Mouse (Mus musculus) midbrain, embryonic 14.5 days (tissue): ENCODE measurements around the gene Cryl1. TPM values are rescaled to one million over a fixed set of nuclear protein-coding genes. Genes with fewer than 3 reads are reported as not detected.

Experiments
- ATAC-seq: fragments of 200-750 bp; cut with Nextera tagmentation; 2 replicates; pipeline ENCODE4 v1.8.0; 2017; ENCODE audit warnings: moderate number of reproducible peaks, moderate library complexity; ENCODE audit not compliant: low FRiP score, low TSS enrichment
- DNase-seq: peaks from one replicate; pipeline ENCODE4 v3.0.0-alpha.2; 2015
- H3K27ac ChIP-seq: fragments of 300-500 bp; sonication (generic); replicated peaks from 2 replicates; pipeline ENCODE4 v1.5.1; 2014; ENCODE audit warnings: mild to moderate bottlenecking, low read depth, low read length, moderate library complexity
- H3K27me3 ChIP-seq: fragments of 300-500 bp; sonication (generic); 2 replicates; pipeline ENCODE4 v1.6.1; 2014; ENCODE audit warnings: low read length, control low read depth, mixed read lengths; ENCODE audit not compliant: control insufficient read depth, insufficient read depth
- H3K36me3 ChIP-seq: fragments of 300-500 bp; sonication (generic); 2 replicates; pipeline ENCODE4 v1.6.1; 2014; ENCODE audit warnings: low read length, control low read depth; ENCODE audit not compliant: control insufficient read depth, insufficient read depth
- H3K4me1 ChIP-seq: fragments of 300-500 bp; sonication (generic); 2 replicates; pipeline ENCODE4 v1.6.1; 2014; ENCODE audit warnings: mild to moderate bottlenecking, antibody characterized with exemption, low read length, control low read depth; ENCODE audit not compliant: control insufficient read depth, insufficient read depth
- H3K4me2 ChIP-seq: fragments of 300-500 bp; sonication (generic); 2 replicates; pipeline ENCODE4 v1.6.1; 2014; ENCODE audit warnings: mild to moderate bottlenecking, low read length, moderate library complexity
- H3K4me3 ChIP-seq: fragments of 300-500 bp; sonication (generic); replicated peaks from 2 replicates; pipeline ENCODE4 v1.5.1; 2014; ENCODE audit warnings: low read depth, low read length
- H3K9ac ChIP-seq: fragments of 300-500 bp; sonication (generic); replicated peaks from 2 replicates; pipeline ENCODE4 v1.6.1; 2014; ENCODE audit warnings: mild to moderate bottlenecking, low read length, moderate library complexity
- H3K9me3 ChIP-seq: fragments of 300-500 bp; sonication (generic); 2 replicates; pipeline ENCODE4 v1.6.1; 2016; ENCODE audit warnings: low read length, control low read depth, mixed read lengths; ENCODE audit not compliant: control insufficient read depth
- WGBS: fragments of 180-500 bp; shearing (Covaris S2); extraction: QIAGEN DNeasy Blood & Tissue Kit; methylation state at CpG from one replicate; pipeline ENCODE4 v1.1.7; 2014; 5-methylcytosine and 5-hydroxymethylcytosine counted together
- polyA plus RNA-seq: library from polyadenylated mRNA; unstranded; fragments of >200 nt; fragmentation: Nextera tagmentation; extraction: Ambion mirVana; gene quantifications from 2 replicates; pipeline ENCODE4 v1.2.1, GENCODE M21; 2014

The Cryl1 gene
- polyA plus RNA-seq, 1 experiment from 2014 or later = 8.7 TPM

- Histone ChIP-seq H3K4me3 (no peak overlapping the region), H3K4me2 (no peak overlapping the region), H3K27ac (no peak overlapping the region), H3K9me3 (no peaks in the 10 kb centered on the region), H3K9ac (no peak overlapping the region), H3K36me3 (no peaks in the 10 kb centered on the region), H3K4me1 (peaks cover 10% of the 10 kb centered on the region; the same call in 1 of the 2 replicates), H3K27me3 (no peaks in the 10 kb centered on the region)
- WGBS = 54% methylated on average over 5 of the region's 5 CpGs
- ATAC-seq = no peak
- no peak for DNase-seq
Observed at GRCm38 (mm10) chr14:57283816-57284215, 114.5 kb downstream of the Cryl1 start.

- no peak overlapping the region for H3K4me2 ChIP-seq
- H3K27ac ChIP-seq = no peak overlapping the region
- ATAC-seq (no peak), DNase-seq (no peak)
- WGBS = 27% methylated on average over 2 of the region's 2 CpGs
- H3K4me3 ChIP-seq = no peak overlapping the region
- H3K9ac ChIP-seq = no peak overlapping the region
- peaks cover 5% of the 10 kb centered on the region; the same call in 1 of the 2 replicates for H3K4me1 ChIP-seq
- H3K9me3 ChIP-seq = no peaks in the 10 kb centered on the region
- no peaks in the 10 kb centered on the region for H3K36me3 ChIP-seq
- no peaks in the 10 kb centered on the region for H3K27me3 ChIP-seq
Observed at GRCm38 (mm10) chr14:57282591-57282990, 115.7 kb downstream of the Cryl1 start.

- Histone ChIP-seq H3K4me1 (peaks cover 5% of the 10 kb centered on the region; the same call in 1 of the 2 replicates), H3K9me3 (no peaks in the 10 kb centered on the region), H3K9ac (no peak overlapping the region), H3K27me3 (no peaks in the 10 kb centered on the region), H3K36me3 (no peaks in the 10 kb centered on the region), H3K27ac (no peak overlapping the region), H3K4me3 (no peak overlapping the region), H3K4me2 (no peak overlapping the region)
- ATAC-seq = no peak
- DNase-seq = no peak
- WGBS = 88% methylated on average over 3 of the region's 3 CpGs
Observed at GRCm38 (mm10) chr14:57280835-57281234, 117.5 kb downstream of the Cryl1 start.

- no peaks in the 10 kb centered on the region for H3K27me3 ChIP-seq
- ATAC-seq (no peak), DNase-seq (no peak)
- H3K36me3 ChIP-seq = no peaks in the 10 kb centered on the region
- no peak overlapping the region for H3K9ac ChIP-seq
- no peaks in the 10 kb centered on the region for H3K4me1 ChIP-seq
- H3K4me2 ChIP-seq = no peak overlapping the region
- WGBS = 89% methylated on average over 7 of the region's 7 CpGs
- no peaks in the 10 kb centered on the region for H3K9me3 ChIP-seq
- no peak overlapping the region for H3K27ac ChIP-seq
- no peak overlapping the region for H3K4me3 ChIP-seq
Observed at GRCm38 (mm10) chr14:57276481-57277012, 121.8 kb downstream of the Cryl1 start.

GRCm38 (mm10) chr14:57272341-57272740 is 126.0 kb downstream of the Cryl1 start:
- Histone ChIP-seq H3K9ac (no peak overlapping the region), H3K4me1 (no peaks in the 10 kb centered on the region), H3K9me3 (no peaks in the 10 kb centered on the region), H3K36me3 (no peaks in the 10 kb centered on the region), H3K4me2 (no peak overlapping the region), H3K4me3 (no peak overlapping the region), H3K27me3 (no peaks in the 10 kb centered on the region), H3K27ac (no peak overlapping the region)
- ATAC-seq (no peak), DNase-seq (no peak)
- 82% methylated on average over 1 of the region's 1 CpGs for WGBS

- no peaks in the 10 kb centered on the region for H3K9me3 ChIP-seq
Observed at GRCm38 (mm10) chr14:57271861-57272260, 126.5 kb downstream of the Cryl1 start.

GRCm38 (mm10) chr14:57268900-57269299 is 129.4 kb downstream of the Cryl1 start:
- no peak overlapping the region for H3K4me3 ChIP-seq
- no peak overlapping the region for H3K4me2 ChIP-seq
- ATAC-seq (no peak), DNase-seq (no peak)
- H3K27me3 ChIP-seq = no peaks in the 10 kb centered on the region
- no peaks in the 10 kb centered on the region for H3K9me3 ChIP-seq
- H3K4me1 ChIP-seq = no peaks in the 10 kb centered on the region
- 89% methylated on average over 3 of the region's 3 CpGs for WGBS
- H3K36me3 ChIP-seq = no peaks in the 10 kb centered on the region
- H3K27ac ChIP-seq = no peak overlapping the region
- H3K9ac ChIP-seq = no peak overlapping the region

More at GRCm38 (mm10) chr14:57271861-57272260, 126.5 kb downstream of the Cryl1 start:
- ATAC-seq (no peak), DNase-seq (no peak)
- H3K36me3 ChIP-seq = no peaks in the 10 kb centered on the region
- no peaks in the 10 kb centered on the region for H3K4me1 ChIP-seq
- H3K4me3 ChIP-seq = no peak overlapping the region
- no peak overlapping the region for H3K9ac ChIP-seq
- H3K27me3 ChIP-seq = no peaks in the 10 kb centered on the region
- H3K4me2 ChIP-seq = no peak overlapping the region
- H3K27ac ChIP-seq = no peak overlapping the region
- WGBS = 74% methylated on average over 1 of the region's 1 CpGs

- Histone ChIP-seq H3K27me3 (no peaks in the 10 kb centered on the region), H3K4me3 (no peak overlapping the region), H3K4me2 (no peak overlapping the region), H3K9me3 (no peaks in the 10 kb centered on the region), H3K9ac (no peak overlapping the region), H3K36me3 (no peaks in the 10 kb centered on the region), H3K4me1 (no peaks in the 10 kb centered on the region), H3K27ac (no peak overlapping the region)
- ATAC-seq (no peak), DNase-seq (no peak)
- 87% methylated on average over 3 of the region's 3 CpGs for WGBS
Observed at GRCm38 (mm10) chr14:57268344-57268743, 130.0 kb downstream of the Cryl1 start.

- 85% methylated on average over 10 of the region's 10 CpGs for WGBS
- ATAC-seq = no peak
- H3K9me3 ChIP-seq = no peaks in the 10 kb centered on the region
Observed at GRCm38 (mm10) chr14:57263943-57264342, 134.4 kb downstream of the Cryl1 start.

More at GRCm38 (mm10) chr14:57263943-57264342, 134.4 kb downstream of the Cryl1 start:
- Histone ChIP-seq H3K4me1 (no peaks in the 10 kb centered on the region), H3K4me2 (no peak overlapping the region), H3K27me3 (no peaks in the 10 kb centered on the region), H3K9ac (no peak overlapping the region), H3K27ac (no peak overlapping the region), H3K36me3 (no peaks in the 10 kb centered on the region), H3K4me3 (no peak overlapping the region)
- DNase-seq = no peak
